Mouse (Mus musculus) retina, postnatal 1 day (tissue): ENCODE measurements around the gene Krt83.
A peak's percentile ranks its signal among the peaks of the same experiment; 100 is the strongest.
"Not testable (repeated sequence)": the region's sequence is repeated elsewhere in the genome, so short reads cannot be mapped to it uniquely, and the experiment has no call there.

Experiments used
- DNase-seq: peaks from one replicate; pipeline ENCODE4 v3.0.0-alpha.2; 2012

The Krt83 gene

DNA sequence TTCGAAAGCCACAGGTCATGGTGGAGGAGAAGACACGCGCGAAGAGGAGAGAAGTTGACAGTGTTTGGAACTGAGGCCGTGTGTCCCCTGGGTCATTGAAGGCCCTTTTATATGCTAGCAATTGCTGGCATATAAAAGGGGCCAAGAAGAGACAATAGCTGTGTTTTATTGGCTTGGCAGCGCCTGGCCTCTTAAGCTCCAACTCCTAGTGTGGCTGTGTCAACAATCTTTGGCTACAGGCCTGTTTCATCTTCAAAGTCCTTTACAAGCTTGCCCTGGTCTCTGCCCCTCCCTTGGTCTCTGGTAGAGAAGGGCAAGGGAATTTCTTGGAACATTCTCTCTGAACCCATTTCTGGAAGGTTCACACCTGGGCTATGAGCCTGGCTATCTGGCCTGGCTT is at the start of gene Krt83:
TSS of gene Krt83 (minus strand) at position 82 of the 400 bp plus-strand sequence.
- DNase-seq: no peak

DNA sequence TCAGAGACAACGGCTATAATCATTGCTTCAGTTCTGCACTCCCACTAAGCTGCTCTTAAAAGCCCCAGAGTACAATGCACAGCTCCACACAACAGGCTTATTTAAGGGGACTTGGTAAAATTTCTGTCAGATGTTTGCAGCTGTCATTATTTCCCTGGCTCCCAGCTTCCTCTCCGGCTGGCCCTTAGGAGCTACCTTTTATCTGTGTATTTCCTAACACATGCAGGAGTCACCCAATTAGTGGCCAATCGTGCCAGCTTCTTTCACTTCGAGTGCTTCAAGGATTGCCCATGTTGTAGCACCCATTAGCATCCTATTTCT is 47.2 kb upstream of the Krt83 start:
- DNase-seq: no peak

DNA sequence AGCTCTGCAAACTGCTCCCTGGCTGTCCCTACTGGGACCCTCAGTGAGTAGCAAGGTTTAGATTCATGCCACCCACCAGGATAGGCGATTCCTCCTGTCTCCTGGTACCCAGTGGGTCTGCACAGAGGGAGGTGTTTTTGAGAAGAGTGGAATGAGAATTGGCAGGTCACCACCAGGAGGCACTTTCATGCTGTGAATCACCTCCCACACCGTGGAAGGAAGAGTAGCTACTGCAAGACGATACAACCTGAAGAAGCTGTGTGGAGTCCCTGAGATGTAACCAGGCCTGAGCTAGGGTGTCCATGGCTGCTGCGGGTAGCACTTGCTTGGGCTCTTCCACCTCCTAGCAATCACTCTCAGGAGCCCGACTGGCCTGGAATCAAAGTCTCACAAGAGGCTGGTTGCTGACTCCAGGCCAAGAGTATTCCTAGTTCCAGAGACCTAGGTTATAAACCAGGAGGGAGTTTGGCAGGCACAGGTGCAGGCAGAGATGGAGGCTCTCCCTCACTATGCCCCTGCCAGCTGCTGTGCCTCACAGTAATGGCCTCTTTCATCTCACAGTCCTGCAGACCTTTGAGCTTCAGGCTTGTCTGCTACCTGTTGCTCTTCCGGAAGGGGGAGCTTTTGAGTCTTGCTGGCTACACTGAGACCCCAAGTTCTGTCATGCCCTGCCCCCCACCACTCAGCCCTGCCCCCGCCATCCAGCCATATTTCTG is 46.7 kb upstream of the Krt83 start:
- no peak for DNase-seq

DNA sequence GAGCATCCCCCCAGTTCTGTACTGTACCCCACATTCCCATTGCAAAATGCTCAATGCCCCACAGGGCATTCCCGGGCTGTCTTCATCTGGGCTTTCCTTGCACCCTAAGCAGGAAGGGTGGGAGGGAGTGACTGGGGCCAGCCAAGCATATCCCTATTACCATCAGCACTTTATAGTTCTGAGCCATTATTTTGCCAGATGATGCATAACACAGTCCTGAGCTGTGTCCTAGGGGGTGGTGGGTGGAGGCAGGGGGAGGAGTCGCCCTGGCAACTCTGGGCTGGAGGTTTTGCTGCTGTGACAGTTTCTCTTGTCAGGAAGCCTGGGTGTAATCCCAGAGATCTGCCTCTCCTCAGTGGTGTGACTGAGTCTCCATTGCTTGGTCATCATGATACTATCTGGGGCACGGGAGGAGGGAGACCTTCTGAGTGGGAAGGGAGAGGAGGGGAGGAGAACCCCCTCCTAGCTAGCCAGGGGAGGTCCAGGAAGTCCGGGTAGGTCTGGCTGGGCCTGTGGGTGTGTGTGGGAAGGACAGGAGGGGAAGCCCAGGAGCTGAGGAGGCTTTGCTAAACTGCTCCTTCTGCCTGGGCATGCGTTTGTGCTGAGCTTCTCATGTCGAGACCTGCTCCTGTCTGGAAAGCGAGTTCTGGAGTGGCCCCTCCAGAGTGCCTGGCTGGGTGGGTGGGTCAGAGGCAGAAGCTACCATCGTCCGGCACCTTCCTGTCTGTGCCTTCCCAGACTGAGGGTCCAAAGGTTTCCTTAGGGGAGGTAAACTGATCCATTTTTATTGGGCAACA is 44.9 kb upstream of the Krt83 start:
- peak; percentile 45 for DNase-seq

DNA sequence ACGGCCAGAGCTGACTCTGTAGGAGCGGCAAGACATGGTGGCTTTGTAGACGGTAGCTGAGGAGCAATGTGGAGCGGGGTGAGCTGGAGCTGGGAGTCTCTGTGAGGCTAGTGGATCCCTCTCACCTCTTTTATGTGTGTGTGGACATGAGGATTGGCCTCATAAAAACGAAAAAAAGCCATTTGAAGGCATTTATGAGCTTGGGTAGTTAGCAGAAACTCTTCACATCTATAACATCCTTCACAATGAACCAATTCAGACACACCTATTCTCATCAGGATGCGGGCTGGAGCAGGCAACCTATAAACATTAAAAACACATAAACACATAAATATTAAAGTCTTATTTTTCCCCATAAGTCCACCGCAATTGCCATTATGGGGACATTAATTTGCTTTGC is 41.4 kb upstream of the Krt83 start, which contains the start of gene Krt84:
TSS of gene Krt84 (minus strand) at position 101 of the 400 bp plus-strand sequence.
- DNase-seq: no peak

DNA sequence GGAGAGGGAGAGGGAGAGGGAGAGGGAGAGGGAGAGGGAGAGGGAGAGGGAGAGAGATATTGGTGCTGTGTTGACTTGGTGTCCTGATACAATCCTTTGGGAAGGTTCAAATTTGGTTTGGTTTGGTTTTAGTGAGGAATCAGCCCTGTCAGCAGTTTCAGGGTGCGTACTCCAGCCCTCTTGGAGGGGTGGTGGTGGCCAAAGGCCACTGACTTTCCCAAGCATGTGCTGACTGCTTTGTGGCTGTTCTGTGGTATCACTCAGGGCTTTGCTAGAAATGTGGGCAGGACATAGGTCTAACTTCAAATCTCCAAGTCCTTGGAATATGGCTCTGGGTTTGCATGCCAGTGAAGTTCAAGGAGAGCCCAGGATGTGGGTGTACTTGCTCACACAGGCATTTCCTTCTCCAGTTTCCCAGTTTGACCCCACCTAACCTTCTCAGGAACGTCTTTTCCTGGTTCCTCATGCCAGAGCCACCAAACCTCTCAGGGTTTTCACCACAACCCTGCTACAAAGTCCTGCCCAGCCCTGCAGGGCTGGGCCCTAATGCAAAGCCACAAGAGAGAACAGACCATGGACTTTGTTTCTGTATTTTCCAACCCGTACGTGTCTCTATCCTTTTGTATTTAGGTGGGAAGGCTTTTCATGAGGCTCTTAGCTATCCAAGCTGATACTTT is 31.4 kb upstream of the Krt83 start:
- DNase-seq: no peak

DNA sequence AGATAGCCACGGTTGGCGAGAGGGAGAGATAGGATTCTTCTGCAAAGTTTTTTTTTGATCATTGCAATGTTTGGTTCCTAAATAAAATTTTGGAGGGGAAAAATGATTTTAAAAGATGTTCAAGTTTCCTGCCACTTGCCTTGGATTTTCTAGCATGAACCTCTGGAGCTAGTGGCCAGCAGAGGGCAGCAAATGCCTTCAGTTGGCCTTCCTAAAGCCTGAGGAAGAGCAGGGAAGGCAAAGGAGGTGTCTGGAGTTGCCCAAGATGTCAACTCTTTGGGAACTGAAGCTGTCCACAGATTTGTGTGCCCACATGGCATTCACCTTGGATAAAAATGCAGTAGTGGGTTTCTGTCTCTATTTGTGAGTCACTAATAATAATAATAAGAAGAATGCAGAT is 28.5 kb upstream of the Krt83 start:
- DNase-seq: peak; percentile 82

DNA sequence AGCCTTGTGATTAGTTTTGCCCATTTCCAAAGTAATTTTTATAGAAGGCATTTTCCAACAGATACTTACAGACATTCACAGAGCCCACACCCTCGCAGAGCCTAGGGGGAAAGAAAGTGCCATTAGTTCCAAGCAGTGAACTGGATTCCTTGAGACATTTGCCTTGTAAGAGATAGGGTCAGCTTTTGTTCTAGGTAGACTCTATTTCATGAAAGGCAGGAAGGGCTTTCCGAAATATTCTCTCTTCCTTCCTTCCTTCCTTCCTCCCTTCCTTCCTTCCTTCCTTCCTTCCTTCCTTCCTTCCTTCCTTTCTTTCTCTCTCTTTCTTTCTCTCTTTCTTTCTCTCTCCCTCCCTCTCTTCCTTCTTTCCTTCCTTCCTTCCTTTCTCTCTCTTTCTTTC is 25.8 kb upstream of the Krt83 start, which contains the start of gene Gm49425:
TSS of gene Gm49425 (minus strand) at position 101 of the 400 bp plus-strand sequence.
- DNase-seq: not testable (repeated sequence)

DNA sequence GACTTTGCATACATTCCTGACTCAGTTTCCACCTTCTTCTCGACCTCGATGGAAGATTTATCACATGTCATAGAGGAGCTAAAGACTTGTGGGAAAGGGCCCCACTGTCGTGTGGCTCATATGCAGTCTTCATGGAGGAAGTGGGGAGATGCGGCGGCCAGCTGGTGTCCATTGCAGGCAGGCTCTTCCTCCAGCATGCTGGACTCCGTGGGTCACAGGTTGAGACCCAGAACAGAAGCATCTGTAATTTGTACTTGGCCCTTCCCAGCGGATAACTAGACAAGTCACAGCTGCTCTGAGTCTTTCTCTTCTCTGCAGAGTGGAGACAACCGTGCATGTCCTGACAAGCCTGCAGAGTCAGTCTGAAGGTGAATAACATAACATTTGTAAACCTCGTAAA is 16.9 kb upstream of the Krt83 start:
- no peak for DNase-seq

DNA sequence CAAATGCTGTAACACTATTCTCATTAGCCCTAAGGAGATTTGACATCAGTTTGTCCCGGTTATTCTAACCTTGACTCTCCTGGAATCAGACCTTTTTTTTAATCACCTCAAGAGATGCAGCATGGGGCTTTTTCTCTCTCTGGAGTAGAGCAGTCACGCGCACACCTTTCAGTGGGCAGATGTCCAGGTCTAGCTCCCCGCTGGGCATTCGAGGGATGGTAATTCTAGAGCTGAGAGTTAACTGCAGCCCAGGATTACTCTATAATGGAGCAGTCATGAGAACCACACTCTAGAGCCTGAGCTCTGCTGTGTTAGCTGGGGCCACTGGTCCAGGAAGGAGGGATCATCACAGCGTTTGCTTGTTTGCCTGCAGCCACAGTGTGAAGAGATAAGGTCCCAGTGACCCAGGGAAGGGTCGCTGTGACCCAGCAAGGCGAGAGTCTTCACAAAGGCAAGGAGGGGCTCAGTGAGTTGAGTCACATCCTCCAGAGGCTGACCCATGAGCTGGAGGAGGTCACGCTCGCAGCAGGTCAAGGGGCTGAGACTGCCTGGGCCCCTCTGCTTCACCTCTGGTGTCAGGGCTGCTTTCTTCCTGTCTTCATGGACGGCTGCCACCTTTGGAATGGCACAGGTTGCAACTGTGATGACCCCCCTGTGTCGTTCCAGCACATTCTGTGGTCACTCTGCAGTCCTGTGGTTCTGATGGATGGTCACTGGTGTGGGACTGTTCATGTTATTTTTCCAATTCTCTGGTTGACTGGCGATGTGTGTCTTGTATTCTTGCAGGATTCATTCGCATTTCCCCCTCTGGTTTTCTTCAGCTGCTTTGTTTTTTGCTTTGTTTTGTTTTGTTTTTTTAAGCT is 15.8 kb upstream of the Krt83 start:
- no peak for DNase-seq

DNA sequence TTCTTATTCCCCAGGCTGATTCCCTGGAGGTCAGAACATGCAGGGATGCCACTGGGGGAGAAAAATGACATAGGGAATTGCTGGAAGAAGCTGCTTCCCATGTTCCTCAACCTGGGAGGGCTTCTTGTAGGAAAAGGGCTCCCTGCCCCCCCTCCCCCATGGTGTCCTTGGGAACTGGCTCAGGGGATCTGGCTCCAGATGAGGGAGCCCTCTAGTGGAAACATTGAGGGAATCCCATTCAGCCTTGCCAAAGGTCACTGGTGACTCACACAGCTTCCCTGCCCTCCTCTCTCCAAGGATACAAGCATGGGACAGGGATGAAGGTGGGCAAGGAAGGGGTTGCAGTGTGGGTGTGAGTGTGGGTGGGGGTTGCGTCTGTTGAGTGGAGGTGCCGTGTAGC is 5.9 kb upstream of the Krt83 start:
- peak; percentile 63 for DNase-seq

DNA sequence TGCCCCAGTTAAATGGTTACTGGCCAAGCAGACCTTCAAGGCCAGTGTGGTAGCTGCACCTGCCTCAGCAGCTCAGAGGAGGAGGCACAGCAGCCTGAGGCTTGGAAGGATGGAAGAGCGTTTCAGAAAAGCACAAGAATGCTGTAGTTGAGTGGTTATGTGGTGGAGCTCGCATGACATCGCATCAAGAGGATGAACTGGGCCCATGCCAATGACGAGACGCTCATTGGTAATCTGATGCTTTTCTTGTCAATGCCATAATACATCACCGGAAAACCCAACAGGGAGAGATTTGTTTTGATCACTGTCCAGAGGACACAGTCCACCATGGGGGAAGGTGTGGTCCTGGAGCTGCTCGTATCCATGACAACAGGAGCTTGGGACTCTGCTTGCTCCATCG is 4.0 kb upstream of the Krt83 start:
- no peak for DNase-seq

DNA sequence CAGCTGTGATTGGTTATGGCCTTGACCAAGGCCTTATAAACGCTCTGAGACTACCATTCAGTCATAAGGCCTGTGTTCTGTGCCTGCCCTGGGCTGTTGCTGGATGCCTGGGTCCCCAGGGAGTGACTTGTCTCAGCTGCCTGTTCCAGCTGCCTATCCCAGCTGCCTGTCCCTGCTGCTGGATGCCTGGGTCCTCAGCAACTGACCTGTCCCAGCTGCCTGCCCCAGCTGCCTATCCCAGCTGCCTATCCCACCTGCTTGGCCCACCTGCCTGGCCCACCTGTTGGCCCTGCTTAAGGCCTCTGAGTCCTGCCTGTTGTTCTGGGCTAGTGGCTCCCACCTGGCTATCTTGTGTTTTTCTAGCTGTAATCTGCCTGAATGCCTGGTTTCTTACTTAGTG is 2.9 kb upstream of the Krt83 start:
- no peak for DNase-seq

DNA sequence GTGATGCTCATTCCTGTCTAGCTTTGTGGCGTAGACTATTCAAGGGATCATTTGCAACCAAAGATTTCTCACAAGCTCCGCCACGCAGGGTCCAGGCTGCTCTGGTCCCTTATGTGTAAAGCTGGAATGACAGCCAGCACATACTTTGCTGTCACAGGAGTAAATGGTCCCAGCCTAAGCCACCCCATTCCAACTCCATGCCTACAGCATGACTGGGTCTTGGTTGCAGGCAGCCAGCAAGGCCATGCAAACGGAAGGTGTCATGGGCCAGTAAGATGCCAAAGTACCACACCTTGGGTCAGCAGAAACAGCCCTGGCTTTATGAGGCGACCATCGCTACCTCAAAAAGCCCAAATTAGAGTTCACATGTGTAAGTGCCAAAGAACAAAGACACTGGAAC is 2.4 kb upstream of the Krt83 start:
- DNase-seq: no peak

DNA sequence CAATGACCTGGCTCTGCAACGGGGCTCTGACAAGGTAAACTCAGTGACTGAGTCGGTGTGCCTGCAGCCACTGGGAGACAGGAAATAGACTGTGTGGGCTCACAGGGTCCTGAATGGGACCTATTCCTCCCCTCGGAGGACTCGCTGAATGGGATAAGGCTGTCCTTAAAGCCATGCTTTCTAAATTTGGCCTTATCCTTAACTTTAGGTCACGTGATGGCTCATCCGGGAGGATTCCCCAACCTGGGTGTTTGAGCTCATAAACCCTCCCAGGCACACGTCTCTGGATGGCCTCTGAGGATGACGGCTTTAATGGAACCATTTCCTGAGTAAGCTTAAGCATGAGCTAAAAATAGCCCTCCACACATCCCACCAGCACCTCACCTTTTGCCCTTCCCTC is 1.4 kb upstream of the Krt83 start:
- no peak for DNase-seq

DNA sequence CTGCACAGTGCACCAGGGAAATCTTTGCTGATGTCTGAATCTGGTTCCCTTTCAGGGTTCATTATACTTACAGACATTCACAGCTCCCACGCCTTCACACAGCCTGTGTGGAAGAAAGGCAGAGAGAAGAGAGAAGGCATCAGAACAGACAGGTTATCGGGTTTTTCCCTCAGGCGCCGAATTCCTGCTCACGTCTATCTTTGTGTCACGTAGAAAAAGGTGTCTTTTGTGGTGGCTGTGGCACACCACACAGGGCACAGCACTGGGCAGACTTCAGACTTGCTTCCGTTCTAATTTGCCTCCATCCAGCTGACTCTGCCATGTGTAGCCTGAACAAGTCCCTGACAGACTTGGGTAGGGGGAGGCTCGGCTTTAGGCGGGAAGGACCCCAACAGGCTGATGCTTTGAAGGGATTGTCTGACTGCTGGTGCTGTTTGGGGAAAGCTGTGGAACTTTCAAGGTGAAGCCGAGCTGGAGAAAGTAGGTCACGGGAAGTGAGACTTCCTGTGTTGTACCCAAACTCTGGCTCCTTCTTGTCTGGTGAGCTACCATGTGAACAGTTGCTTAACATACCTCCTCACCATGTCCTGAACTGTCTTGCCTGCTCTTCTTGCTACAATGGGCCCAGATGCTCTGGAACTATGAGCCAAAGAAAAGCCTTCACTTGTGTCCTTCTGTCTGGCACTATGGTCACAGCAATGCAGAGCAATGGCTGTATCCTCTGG is 5.2 kb downstream of the Krt83 start:
- no peak for DNase-seq

DNA sequence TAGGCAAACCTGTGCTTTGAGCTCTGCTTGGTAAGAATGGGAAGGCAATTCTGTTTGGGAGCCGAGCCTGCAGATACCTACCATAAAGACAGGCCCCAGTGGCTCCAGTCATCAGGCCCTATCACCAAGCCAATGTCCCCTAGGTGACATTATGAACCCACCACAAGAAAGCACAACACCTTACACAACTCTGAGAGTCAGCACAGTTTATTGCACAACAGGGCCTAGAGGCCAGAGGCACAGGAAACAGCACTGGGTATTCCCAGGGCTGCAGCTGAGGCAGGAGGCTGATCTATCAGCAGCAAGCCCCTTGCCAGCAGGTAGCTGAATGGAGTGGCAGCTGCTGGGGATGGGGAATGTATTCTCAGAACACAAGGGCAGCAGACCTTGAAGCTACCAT is 6.4 kb downstream of the Krt83 start:
- DNase-seq: no peak

DNA sequence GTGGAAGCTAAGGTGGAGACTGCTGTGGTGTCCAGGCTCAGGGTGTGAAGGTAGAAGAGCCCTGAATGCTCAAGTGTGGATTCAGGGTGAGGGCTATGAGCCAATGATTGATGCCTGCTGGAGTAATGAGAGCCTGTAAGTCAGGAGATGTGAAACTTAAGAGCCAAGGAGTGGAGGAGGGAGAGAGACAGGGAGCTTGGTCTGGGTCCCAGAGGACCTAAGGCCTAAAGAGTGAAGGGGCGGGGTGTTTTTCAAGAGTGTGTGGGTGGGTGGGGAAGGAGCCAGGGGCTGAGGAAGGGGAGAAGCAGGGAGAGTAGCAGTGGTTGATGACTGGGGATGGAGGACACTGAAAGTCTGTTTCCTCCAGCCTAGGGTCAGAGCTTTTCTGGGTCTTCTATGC is 7.7 kb downstream of the Krt83 start:
- no peak for DNase-seq

DNA sequence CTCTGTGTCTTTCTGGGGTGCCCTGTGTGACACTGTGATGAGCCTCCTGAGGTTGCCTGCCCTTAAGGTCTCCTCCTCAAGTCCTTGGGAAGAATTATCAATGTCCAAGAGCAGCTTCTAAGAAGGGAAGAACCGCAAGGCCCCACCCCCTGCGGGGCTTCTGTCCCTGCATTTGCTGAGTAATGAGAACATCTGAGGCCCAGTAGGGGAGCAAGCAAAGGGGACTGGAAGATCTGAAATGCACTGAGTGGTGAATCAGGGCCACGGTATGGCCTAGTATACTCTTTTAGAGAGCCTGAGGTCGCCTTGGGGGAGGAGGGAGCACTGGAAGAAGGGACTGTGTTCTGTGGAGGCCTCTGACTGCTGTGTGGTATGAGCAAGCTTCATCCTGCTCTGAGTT is 9.3 kb downstream of the Krt83 start:
- DNase-seq: no peak

DNA sequence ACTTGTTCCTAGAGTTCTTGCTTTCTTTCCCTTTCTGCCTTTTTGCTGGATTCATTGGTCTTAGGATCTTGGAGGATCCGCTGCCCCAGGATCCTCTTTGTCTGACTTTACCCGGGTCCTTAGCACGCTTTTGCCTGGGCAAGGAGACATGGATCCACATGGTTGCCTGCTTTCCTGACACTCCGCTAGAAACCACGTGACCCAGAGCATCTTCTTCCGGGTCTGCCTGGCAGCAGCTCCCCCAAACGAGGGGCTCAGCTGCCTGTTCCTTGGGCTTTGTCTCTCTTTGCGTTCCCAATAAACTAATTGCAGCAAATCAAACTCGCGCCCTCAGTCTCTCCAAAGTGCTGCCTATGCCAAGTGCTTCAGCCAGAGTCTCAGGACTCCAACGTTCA is 11.6 kb downstream of the Krt83 start:
- DNase-seq: peak; percentile 57

DNA sequence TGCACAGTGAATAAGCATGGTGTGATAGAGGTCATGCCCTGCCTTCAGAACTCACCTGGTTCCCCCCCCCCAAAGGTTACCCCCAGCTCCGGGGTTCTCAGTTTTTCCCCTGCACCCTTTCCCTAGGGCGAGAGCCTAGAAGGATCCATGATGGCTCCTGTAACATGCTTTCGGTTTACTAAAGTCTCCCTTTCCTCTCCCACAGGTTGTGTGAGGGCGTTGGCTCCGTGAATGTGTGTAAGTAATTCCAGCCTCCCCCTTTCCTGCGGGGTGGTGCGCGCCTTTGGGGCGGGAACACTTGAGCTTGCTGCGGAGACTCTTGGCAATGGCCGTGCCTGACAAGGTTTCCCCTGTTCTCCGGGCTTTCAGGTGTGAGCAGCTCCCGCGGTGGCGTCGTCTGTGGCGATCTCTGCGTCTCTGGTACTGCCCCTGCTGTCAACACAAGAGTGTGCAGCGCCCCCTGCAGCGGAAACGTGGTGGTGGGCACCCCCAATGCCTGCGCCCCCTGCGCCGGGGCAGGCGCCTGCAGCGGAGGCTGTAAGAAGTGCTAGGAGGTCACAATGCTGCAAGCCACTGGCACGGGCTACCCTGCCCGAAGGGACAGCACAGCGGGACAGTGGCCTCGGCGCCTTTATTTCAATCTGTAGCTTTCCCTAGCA is 12.2 kb downstream of the Krt83 start:
- peak; percentile 77 for DNase-seq
